Mouse (Mus musculus): ENCODE measurements around the gene Wnt10a. TPM values are rescaled to one million over a fixed set of nuclear protein-coding genes. Genes with fewer than 3 reads are reported as not detected.

The Wnt10a gene
- polyA plus RNA-seq, 1 experiment from 2014 or later: 3.1 TPM

GRCm38 (mm10) chr1:74770727-74771466 is 20.4 kb upstream of the Wnt10a start:
- H3K4me3 ChIP-seq: peak overlapping the region; percentile 55
- H3K36me3 ChIP-seq: no peaks in the 10 kb centered on the region
- H3K9me3 ChIP-seq: no peaks in the 10 kb centered on the region
- H3K9ac ChIP-seq: peak overlapping the region; percentile 53; the same call in 1 of the 2 replicates
- no peak overlapping the region for H3K27ac ChIP-seq
- no peak for ATAC-seq (ENCODE audit: insufficient number of reproducible peaks, insufficient read depth, low FRiP score, low TSS enrichment)
- H3K4me2 ChIP-seq (replicated peaks): peak overlapping the region; percentile 98
- WGBS: 1% methylated on average over 35 of the region's 35 CpGs
- H3K27me3 ChIP-seq: peaks cover 83% of the 10 kb centered on the region
- peaks cover 29% of the 10 kb centered on the region for H3K4me1 ChIP-seq

- Histone ChIP-seq H3K9ac (peak overlapping the region; percentile 53), H3K36me3 (no peaks in the 10 kb centered on the region), H3K4me3 (peak overlapping the region; percentile 55), H3K4me1 (peaks cover 29% of the 10 kb centered on the region), H3K4me2 (replicated peaks) (peak overlapping the region; percentile 98), H3K9me3 (no peaks in the 10 kb centered on the region), H3K27ac (no peak overlapping the region), H3K27me3 (peaks cover 88% of the 10 kb centered on the region)
- 0% methylated on average over 23 of the region's 26 CpGs for WGBS
- no peak for ATAC-seq (ENCODE audit: insufficient number of reproducible peaks, insufficient read depth, low FRiP score, low TSS enrichment)
These were observed 19.9 kb upstream of the Wnt10a start for GRCm38 (mm10) chr1:74771467-74771844.

GRCm38 (mm10) chr1:74771845-74771930 is 19.6 kb upstream of the Wnt10a start, which contains the start of gene Wnt6:
Gene Wnt6 (plus strand): TSS chr1:74771892.
- H3K27me3 ChIP-seq: peaks cover 90% of the 10 kb centered on the region
- peaks cover 31% of the 10 kb centered on the region for H3K4me1 ChIP-seq
- no peak for ATAC-seq (ENCODE audit: insufficient number of reproducible peaks, insufficient read depth, low FRiP score, low TSS enrichment)
- H3K9ac ChIP-seq: peak within 1 kb of the TSS; percentile 53
- H3K4me2 ChIP-seq (replicated peaks): peak within 1 kb of the TSS; percentile 98
- no peak within 1 kb of the TSS; the same call in 1 of the 2 replicates for H3K27ac ChIP-seq
- H3K4me3 ChIP-seq: peak within 1 kb of the TSS; percentile 55
- no peaks in the 10 kb centered on the region for H3K36me3 ChIP-seq
- H3K9me3 ChIP-seq: no peaks in the 10 kb centered on the region
- WGBS: no CpG with 5 or more reads among the region's 8 CpGs

- 0% methylated on average over 42 of the region's 51 CpGs for WGBS
- Histone ChIP-seq H3K9me3 (no peaks in the 10 kb centered on the region), H3K4me1 (peaks cover 33% of the 10 kb centered on the region), H3K27ac (no peak overlapping the region; the same call in 1 of the 2 replicates), H3K4me3 (peak overlapping the region; percentile 55), H3K4me2 (replicated peaks) (peak overlapping the region; percentile 98), H3K9ac (peak overlapping the region; percentile 53), H3K27me3 (peaks cover 92% of the 10 kb centered on the region), H3K36me3 (no peaks in the 10 kb centered on the region)
- ATAC-seq (ENCODE audit: insufficient number of reproducible peaks, insufficient read depth, low FRiP score, low TSS enrichment): no peak
These were observed 19.2 kb upstream of the Wnt10a start for GRCm38 (mm10) chr1:74771931-74772620.

GRCm38 (mm10) chr1:74773136-74773535 is 18.2 kb upstream of the Wnt10a start:
- H3K4me1 ChIP-seq: peaks cover 33% of the 10 kb centered on the region
- peaks cover 89% of the 10 kb centered on the region for H3K27me3 ChIP-seq
- H3K9me3 ChIP-seq: no peaks in the 10 kb centered on the region
- no peak overlapping the region for H3K9ac ChIP-seq
- WGBS: under 1% methylated on average over 15 of the region's 15 CpGs
- peak overlapping the region; percentile 55 for H3K4me3 ChIP-seq
- H3K4me2 ChIP-seq (replicated peaks): peak overlapping the region; percentile 98
- H3K27ac ChIP-seq: no peak overlapping the region
- ATAC-seq (ENCODE audit: insufficient number of reproducible peaks, insufficient read depth, low FRiP score, low TSS enrichment): peak; percentile 84
- no peaks in the 10 kb centered on the region for H3K36me3 ChIP-seq

- Histone ChIP-seq H3K4me1 (peaks cover 33% of the 10 kb centered on the region), H3K9me3 (no peaks in the 10 kb centered on the region), H3K27me3 (peaks cover 85% of the 10 kb centered on the region), H3K4me3 (peak overlapping the region; percentile 55; the same call in 1 of the 2 replicates), H3K4me2 (replicated peaks) (peak overlapping the region; percentile 14; the same call in 1 of the 2 replicates), H3K27ac (no peak overlapping the region), H3K9ac (no peak overlapping the region; the same call in 1 of the 2 replicates), H3K36me3 (no peaks in the 10 kb centered on the region)
- no peak for ATAC-seq (ENCODE audit: insufficient number of reproducible peaks, insufficient read depth, low FRiP score, low TSS enrichment)
- WGBS: 16% methylated on average over 7 of the region's 7 CpGs
These were observed 17.3 kb upstream of the Wnt10a start for GRCm38 (mm10) chr1:74774062-74774461.

GRCm38 (mm10) chr1:74775816-74776215 is 15.5 kb upstream of the Wnt10a start:
- H3K4me2 ChIP-seq (replicated peaks): no peak overlapping the region
- H3K9ac ChIP-seq: no peak overlapping the region
- H3K27ac ChIP-seq: no peak overlapping the region
- 10% methylated on average over 5 of the region's 5 CpGs for WGBS
- peaks cover 82% of the 10 kb centered on the region for H3K27me3 ChIP-seq
- H3K9me3 ChIP-seq: no peaks in the 10 kb centered on the region
- peaks cover 20% of the 10 kb centered on the region for H3K4me1 ChIP-seq
- no peaks in the 10 kb centered on the region for H3K36me3 ChIP-seq
- H3K4me3 ChIP-seq: no peak overlapping the region
- no peak for ATAC-seq (ENCODE audit: insufficient number of reproducible peaks, insufficient read depth, low FRiP score, low TSS enrichment)

GRCm38 (mm10) chr1:74778934-74779486 is 12.3 kb upstream of the Wnt10a start:
- no peak for ATAC-seq (ENCODE audit: insufficient number of reproducible peaks, insufficient read depth, low FRiP score, low TSS enrichment)
- peaks cover 11% of the 10 kb centered on the region; the same call in 1 of the 2 replicates for H3K4me1 ChIP-seq
- WGBS: 29% methylated on average over 3 of the region's 3 CpGs
- H3K9me3 ChIP-seq: no peaks in the 10 kb centered on the region
- no peak overlapping the region for H3K9ac ChIP-seq
- H3K36me3 ChIP-seq: no peaks in the 10 kb centered on the region
- no peak overlapping the region for H3K4me2 ChIP-seq (replicated peaks)
- H3K27ac ChIP-seq: no peak overlapping the region
- H3K27me3 ChIP-seq: peaks cover 87% of the 10 kb centered on the region
- no peak overlapping the region for H3K4me3 ChIP-seq

GRCm38 (mm10) chr1:74782045-74782444 is 9.3 kb upstream of the Wnt10a start:
- Histone ChIP-seq H3K9ac (no peak overlapping the region), H3K4me2 (replicated peaks) (no peak overlapping the region; the same call in 1 of the 2 replicates), H3K9me3 (no peaks in the 10 kb centered on the region), H3K4me1 (peaks cover 13% of the 10 kb centered on the region; the same call in 1 of the 2 replicates), H3K27ac (no peak overlapping the region), H3K4me3 (no peak overlapping the region), H3K36me3 (no peaks in the 10 kb centered on the region), H3K27me3 (peaks cover 85% of the 10 kb centered on the region)
- 4% methylated on average over 14 of the region's 14 CpGs for WGBS
- no peak for ATAC-seq (ENCODE audit: insufficient number of reproducible peaks, insufficient read depth, low FRiP score, low TSS enrichment)

GRCm38 (mm10) chr1:74783554-74783953 is 7.8 kb upstream of the Wnt10a start:
- Histone ChIP-seq H3K27me3 (peaks cover 95% of the 10 kb centered on the region), H3K27ac (no peak overlapping the region), H3K36me3 (no peaks in the 10 kb centered on the region), H3K9me3 (no peaks in the 10 kb centered on the region), H3K4me2 (replicated peaks) (peak overlapping the region; percentile 75), H3K9ac (no peak overlapping the region), H3K4me3 (peak overlapping the region; percentile 43), H3K4me1 (peaks cover 17% of the 10 kb centered on the region; the same call in 1 of the 2 replicates)
- WGBS: 3% methylated on average over 13 of the region's 13 CpGs
- no peak for ATAC-seq (ENCODE audit: insufficient number of reproducible peaks, insufficient read depth, low FRiP score, low TSS enrichment)

- 2% methylated on average over 67 of the region's 67 CpGs for WGBS
- ATAC-seq (ENCODE audit: insufficient number of reproducible peaks, insufficient read depth, low FRiP score, low TSS enrichment): no peak
- Histone ChIP-seq H3K4me1 (peaks cover 21% of the 10 kb centered on the region), H3K27ac (peak overlapping the region; percentile 41; the same call in 1 of the 2 replicates), H3K9me3 (no peaks in the 10 kb centered on the region), H3K9ac (peak overlapping the region; percentile 44; the same call in 1 of the 2 replicates), H3K27me3 (peaks cover 96% of the 10 kb centered on the region), H3K4me3 (peak overlapping the region; percentile 43), H3K36me3 (no peaks in the 10 kb centered on the region), H3K4me2 (replicated peaks) (peak overlapping the region; percentile 75)
These were observed 7.1 kb upstream of the Wnt10a start for GRCm38 (mm10) chr1:74784041-74784759.
